Mouse (Mus musculus): Measurements from ENCODE around the gene Tmem88. TPM values are rescaled to one million over a fixed set of nuclear protein-coding genes. Genes with fewer than 3 reads are reported as not detected.

The Tmem88 gene
- polyA plus RNA-seq, 1 experiment from 2014 or later = 7.0 TPM

GRCm38 (mm10) chr11:69407724-69408004 lies 9.6 kb upstream of the Tmem88 start:
- no peak for ATAC-seq (replicated peaks)
- Histone ChIP-seq H3K4me2 (0 out of 2 replicates have a peak overlapping the region, but pooled peaks have one; percentile 85), H3K27me3 (replicated peaks) (no peaks in the 10 kb centered on the region), H3K4me3 (no peak overlapping the region), H3K4me1 (peaks cover 45% of the 10 kb centered on the region), H3K9me3 (no peaks in the 10 kb centered on the region), H3K36me3 (replicated peaks) (peaks cover 50% of the 10 kb centered on the region), H3K27ac (peak overlapping the region; percentile 96; the same call in 1 of the 2 replicates), H3K9ac (no peak overlapping the region)
- 90% methylated on average over 4 of the region's 4 CpGs for WGBS

- Histone ChIP-seq H3K36me3 (replicated peaks) (peaks cover 51% of the 10 kb centered on the region), H3K9me3 (no peaks in the 10 kb centered on the region), H3K9ac (no peak overlapping the region), H3K4me1 (peaks cover 39% of the 10 kb centered on the region), H3K4me2 (no peak overlapping the region), H3K27me3 (replicated peaks) (no peaks in the 10 kb centered on the region), H3K4me3 (no peak overlapping the region), H3K27ac (no peak overlapping the region)
- WGBS = 90% methylated on average over 16 of the region's 16 CpGs
- no peak for ATAC-seq (replicated peaks)
Observed at GRCm38 (mm10) chr11:69406867-69407723, 9.1 kb upstream of the Tmem88 start.

- H3K4me1 ChIP-seq = peaks cover 34% of the 10 kb centered on the region
- 90% methylated on average over 19 of the region's 19 CpGs for WGBS
- H3K27ac ChIP-seq = no peak overlapping the region
- no peak overlapping the region for H3K4me2 ChIP-seq
- no peak overlapping the region for H3K4me3 ChIP-seq
- H3K9ac ChIP-seq = no peak overlapping the region
- ATAC-seq (replicated peaks) = no peak
- H3K36me3 ChIP-seq (replicated peaks) = peaks cover 59% of the 10 kb centered on the region
- H3K9me3 ChIP-seq = no peaks in the 10 kb centered on the region
- no peaks in the 10 kb centered on the region for H3K27me3 ChIP-seq (replicated peaks)
Observed at GRCm38 (mm10) chr11:69406282-69406681, 8.2 kb upstream of the Tmem88 start.

GRCm38 (mm10) chr11:69405397-69406200 lies 7.6 kb upstream of the Tmem88 start:
- Histone ChIP-seq H3K9ac (no peak overlapping the region), H3K4me1 (peaks cover 34% of the 10 kb centered on the region), H3K27ac (no peak overlapping the region), H3K36me3 (replicated peaks) (peaks cover 65% of the 10 kb centered on the region), H3K4me3 (no peak overlapping the region), H3K27me3 (replicated peaks) (no peaks in the 10 kb centered on the region), H3K9me3 (no peaks in the 10 kb centered on the region), H3K4me2 (no peak overlapping the region)
- WGBS = 92% methylated on average over 24 of the region's 24 CpGs
- ATAC-seq (replicated peaks) = no peak

- H3K36me3 ChIP-seq (replicated peaks) = peaks cover 72% of the 10 kb centered on the region
- H3K4me2 ChIP-seq = no peak overlapping the region
- no peak overlapping the region for H3K9ac ChIP-seq
- 0 out of 2 replicates have a peak, but pooled peaks cover 6% of the 10 kb centered on the region for H3K27me3 ChIP-seq (replicated peaks)
- no peak overlapping the region for H3K27ac ChIP-seq
- WGBS = 93% methylated on average over 23 of the region's 24 CpGs
- H3K9me3 ChIP-seq = no peaks in the 10 kb centered on the region
- ATAC-seq (replicated peaks) = no peak
- H3K4me3 ChIP-seq = no peak overlapping the region
- peaks cover 26% of the 10 kb centered on the region for H3K4me1 ChIP-seq
Observed at GRCm38 (mm10) chr11:69404595-69405396, 6.8 kb upstream of the Tmem88 start.

- ATAC-seq (replicated peaks) = no peak
- no peak overlapping the region for H3K4me3 ChIP-seq
- H3K4me1 ChIP-seq = peaks cover 17% of the 10 kb centered on the region
- H3K36me3 ChIP-seq (replicated peaks) = peaks cover 75% of the 10 kb centered on the region
- WGBS = 92% methylated on average over 37 of the region's 38 CpGs
- no peak overlapping the region for H3K27ac ChIP-seq
- H3K9me3 ChIP-seq = no peaks in the 10 kb centered on the region
- 0 out of 2 replicates have a peak, but pooled peaks cover 6% of the 10 kb centered on the region for H3K27me3 ChIP-seq (replicated peaks)
- H3K4me2 ChIP-seq = no peak overlapping the region
- H3K9ac ChIP-seq = no peak overlapping the region
Observed at GRCm38 (mm10) chr11:69403691-69404594, 5.9 kb upstream of the Tmem88 start.

- H3K9ac ChIP-seq = no peak overlapping the region
- 87% methylated on average over 12 of the region's 12 CpGs for WGBS
- H3K9me3 ChIP-seq = no peaks in the 10 kb centered on the region
- 0 out of 2 replicates have a peak overlapping the region, but pooled peaks have one; percentile 2 for H3K27ac ChIP-seq
- H3K27me3 ChIP-seq (replicated peaks) = 0 out of 2 replicates have a peak, but pooled peaks cover 6% of the 10 kb centered on the region
- H3K4me1 ChIP-seq = peaks cover 7% of the 10 kb centered on the region
- no peak overlapping the region for H3K4me2 ChIP-seq
- H3K4me3 ChIP-seq = no peak overlapping the region
- no peak for ATAC-seq (replicated peaks)
- peaks cover 67% of the 10 kb centered on the region for H3K36me3 ChIP-seq (replicated peaks)
Observed at GRCm38 (mm10) chr11:69401987-69402386, 4.0 kb upstream of the Tmem88 start.

GRCm38 (mm10) chr11:69401210-69401637 lies 3.2 kb upstream of the Tmem88 start:
- Histone ChIP-seq H3K27me3 (replicated peaks) (0 out of 2 replicates have a peak, but pooled peaks cover 6% of the 10 kb centered on the region), H3K27ac (0 out of 2 replicates have a peak overlapping the region, but pooled peaks have one; percentile 2), H3K9ac (no peak overlapping the region), H3K9me3 (no peaks in the 10 kb centered on the region), H3K4me2 (no peak overlapping the region), H3K4me1 (peaks cover 13% of the 10 kb centered on the region), H3K4me3 (no peak overlapping the region), H3K36me3 (replicated peaks) (peaks cover 61% of the 10 kb centered on the region)
- ATAC-seq (replicated peaks) = peak; percentile 70
- 19% methylated on average over 22 of the region's 22 CpGs for WGBS

GRCm38 (mm10) chr11:69400083-69400850 lies 2.2 kb upstream of the Tmem88 start:
- 0 out of 2 replicates have a peak, but pooled peaks cover 6% of the 10 kb centered on the region for H3K27me3 ChIP-seq (replicated peaks)
- H3K9ac ChIP-seq = no peak overlapping the region
- no peak overlapping the region for H3K27ac ChIP-seq
- peaks cover 16% of the 10 kb centered on the region for H3K4me1 ChIP-seq
- no peak overlapping the region for H3K4me2 ChIP-seq
- H3K4me3 ChIP-seq = no peak overlapping the region
- H3K36me3 ChIP-seq (replicated peaks) = peaks cover 51% of the 10 kb centered on the region
- no peaks in the 10 kb centered on the region for H3K9me3 ChIP-seq
- ATAC-seq (replicated peaks) = no peak
- 79% methylated on average over 25 of the region's 25 CpGs for WGBS

GRCm38 (mm10) chr11:69399201-69400082 lies 1.4 kb upstream of the Tmem88 start:
- Histone ChIP-seq H3K4me3 (no peak overlapping the region), H3K27ac (no peak overlapping the region), H3K27me3 (replicated peaks) (0 out of 2 replicates have a peak, but pooled peaks cover 6% of the 10 kb centered on the region), H3K9ac (no peak overlapping the region), H3K9me3 (no peaks in the 10 kb centered on the region), H3K36me3 (replicated peaks) (peaks cover 45% of the 10 kb centered on the region), H3K4me2 (no peak overlapping the region), H3K4me1 (peaks cover 17% of the 10 kb centered on the region)
- no peak for ATAC-seq (replicated peaks)
- 21% methylated on average over 58 of the region's 66 CpGs for WGBS
